Mouse (Mus musculus) Muller cell, postnatal 12 days (primary cell): ENCODE results near the gene Phactr2.
"Not testable (repeated sequence)": the region's sequence is repeated elsewhere in the genome, so short reads cannot be mapped to it uniquely, and the experiment has no call there.

Source experiments
- DNase-seq: peaks from one replicate; pipeline ENCODE4 v3.0.0-alpha.2; 2015; ENCODE audit errors: inconsistent ontology term

The Phactr2 gene

DNA sequence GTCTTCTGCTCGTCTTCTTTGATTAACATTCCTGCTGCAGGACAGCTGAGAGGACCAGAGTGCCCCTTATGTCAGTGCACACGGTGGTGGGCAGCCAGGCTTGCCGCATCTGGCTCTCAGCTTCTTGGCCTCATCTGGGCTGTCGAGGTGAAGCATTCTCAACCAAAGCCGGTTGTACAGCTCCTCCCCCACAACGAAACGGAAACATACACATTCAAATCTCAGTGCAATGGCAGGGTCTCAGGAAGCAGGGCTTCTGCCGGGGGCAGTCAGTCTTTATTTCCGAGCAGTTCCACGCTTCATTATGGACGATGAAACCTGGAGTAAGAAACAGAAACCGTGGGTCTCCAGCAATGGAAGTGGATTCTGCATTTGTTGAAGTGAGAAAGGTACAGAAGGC is 260.3 kb downstream of the Phactr2 start:
- no peak for DNase-seq

DNA sequence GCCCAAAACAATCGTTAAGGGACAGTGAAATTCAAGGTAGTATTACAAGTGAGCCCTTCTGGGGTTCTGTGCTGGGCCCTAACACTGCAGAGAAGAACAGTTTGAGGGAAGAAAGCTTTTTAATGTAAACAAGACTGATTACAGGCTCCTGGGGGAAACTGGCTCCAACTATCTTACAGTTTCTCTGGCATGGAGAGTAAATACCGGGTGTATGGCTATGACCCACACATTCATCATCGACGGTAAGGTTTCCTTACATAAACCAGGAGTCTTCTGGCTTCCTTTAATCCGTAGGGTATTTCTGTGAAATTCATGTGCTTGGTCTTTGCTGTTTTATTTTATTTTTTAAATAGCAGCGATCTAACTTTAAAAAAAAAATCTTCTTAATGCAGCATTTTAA is 261.4 kb downstream of the Phactr2 start:
- DNase-seq = no peak

DNA sequence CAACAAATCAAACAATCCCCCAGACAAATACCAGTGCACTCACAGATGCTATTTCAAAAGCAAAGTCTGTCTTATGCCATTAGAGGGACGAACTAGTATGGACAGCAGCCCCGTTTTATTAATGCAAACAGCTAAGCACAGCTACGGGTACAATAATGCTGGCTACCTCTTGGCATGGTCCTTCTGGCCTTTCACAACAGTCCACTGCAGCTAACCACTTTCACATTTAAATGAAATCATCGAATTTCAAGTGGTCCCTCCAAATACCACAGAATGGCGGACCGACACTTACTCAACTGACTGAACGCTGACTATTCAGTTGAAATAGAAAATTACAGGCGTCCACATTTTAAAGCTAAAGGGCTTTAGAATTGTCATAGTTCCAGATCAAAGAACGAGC is 261.9 kb downstream of the Phactr2 start:
- no peak for DNase-seq

DNA sequence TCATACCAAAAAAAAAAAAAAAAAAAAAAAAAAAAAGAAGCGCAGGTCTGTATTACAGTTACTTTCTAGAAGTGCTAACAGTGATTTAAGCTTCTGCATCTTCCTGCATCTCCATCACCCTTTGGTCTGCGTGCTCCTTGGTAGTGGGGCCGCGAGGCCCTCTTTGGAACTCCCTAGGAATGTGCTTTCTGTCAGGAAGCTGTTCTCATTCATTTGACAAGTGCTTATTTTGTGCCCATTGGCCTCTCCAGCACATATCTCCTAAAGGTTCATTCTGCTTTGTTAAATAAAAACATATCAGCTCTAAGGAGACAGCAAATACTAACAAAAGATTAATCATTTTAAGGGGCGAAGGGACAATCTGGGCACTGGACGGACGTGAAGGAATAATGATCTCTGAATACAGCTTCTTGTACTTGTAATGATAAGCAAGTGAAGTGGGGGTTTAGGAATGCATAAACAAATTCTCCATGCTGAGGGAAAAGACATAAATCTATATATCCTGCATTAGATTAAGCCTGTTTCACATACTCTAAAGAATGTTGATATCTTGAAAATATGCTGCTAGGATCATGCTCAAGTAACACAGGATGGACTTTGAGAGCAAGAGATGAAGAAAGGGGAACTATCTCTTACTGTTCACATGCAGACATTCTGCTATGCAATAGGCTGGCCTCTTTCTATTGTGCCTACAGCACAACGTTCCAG is 264.1 kb downstream of the Phactr2 start:
- DNase-seq = peak; percentile 9

DNA sequence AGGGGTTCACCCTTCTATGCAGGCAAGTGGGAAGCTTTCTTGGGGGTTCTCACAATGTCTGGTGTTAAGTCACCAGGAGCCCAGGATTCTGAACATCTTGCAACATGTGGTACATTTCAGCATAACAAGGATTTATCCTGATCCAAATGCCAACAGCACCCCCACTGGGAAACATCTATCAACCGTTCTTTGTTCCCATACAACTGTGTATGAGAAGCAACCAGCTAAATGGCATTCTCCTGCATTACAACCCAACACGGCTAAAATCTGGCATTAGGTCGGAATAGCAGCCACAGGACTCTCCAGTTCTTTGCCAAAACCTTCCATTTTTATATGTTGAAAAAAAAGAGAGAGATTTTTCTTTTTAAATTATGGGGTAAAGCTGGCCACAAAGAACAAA is 264.7 kb downstream of the Phactr2 start:
- DNase-seq = peak; percentile 12

DNA sequence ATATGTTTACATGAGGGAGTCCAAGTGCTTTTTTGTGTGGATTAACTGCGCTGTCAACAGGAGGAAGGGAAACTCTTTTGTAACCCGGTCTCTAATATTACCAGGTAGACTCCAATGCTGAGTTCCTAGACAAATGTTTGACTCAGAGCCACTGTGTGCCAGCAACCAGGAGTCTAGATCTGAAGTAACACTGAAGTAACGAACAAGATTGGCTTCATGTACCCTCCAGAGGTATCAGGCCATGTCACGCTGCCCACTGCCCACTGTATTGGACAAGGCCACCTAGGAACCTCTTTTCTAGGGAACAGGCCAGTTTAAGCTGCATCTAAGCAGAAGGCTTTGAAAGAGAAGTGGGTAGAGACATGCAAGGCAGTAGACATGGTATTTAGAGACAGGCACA is 265.2 kb downstream of the Phactr2 start:
- DNase-seq = no peak

DNA sequence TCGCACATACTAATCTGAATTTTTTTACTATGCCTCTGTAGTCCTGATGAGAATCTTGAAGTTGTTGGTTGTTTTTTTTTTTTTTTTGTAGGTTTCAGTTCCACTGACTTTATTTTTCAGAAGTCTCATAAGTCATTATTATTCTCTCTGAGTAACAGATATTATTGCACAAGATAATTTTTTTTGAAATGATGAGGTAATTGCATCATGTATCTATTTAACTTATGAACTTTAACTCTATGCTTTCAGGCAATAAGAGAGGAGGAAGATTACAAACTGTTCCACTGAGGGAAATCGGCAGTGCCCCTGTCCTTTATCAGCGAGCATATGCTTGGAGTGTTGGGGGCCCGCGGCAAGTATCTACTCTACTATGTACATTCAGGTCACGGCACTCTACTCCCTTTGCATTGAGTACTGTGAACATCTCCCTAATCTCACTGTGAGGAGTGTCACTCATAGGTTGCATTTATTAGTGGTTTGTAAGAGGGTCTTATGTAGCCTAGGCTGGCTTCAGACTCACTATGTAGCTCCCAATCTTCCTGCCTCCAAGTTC is 272.4 kb downstream of the Phactr2 start:
- DNase-seq = no peak

DNA sequence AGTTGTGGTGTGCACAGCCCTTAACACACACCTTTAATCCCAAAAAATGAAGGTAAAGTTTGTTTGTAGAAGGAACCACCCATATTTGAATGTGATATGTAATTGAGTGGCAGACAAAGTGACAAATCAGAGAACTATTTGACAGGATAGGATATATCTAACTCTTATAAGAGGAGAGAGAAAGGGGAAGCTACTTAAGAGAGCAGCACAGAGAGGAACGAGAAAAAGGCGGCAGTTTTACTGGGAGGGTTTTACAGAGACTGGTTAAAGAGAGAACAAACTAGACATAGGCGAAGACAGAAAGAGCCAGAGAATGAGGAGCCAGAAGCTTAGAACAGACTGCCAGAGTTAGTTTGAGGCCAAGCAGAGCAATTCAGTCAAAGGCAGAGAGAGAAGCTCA is 273.4 kb downstream of the Phactr2 start:
- no peak for DNase-seq

DNA sequence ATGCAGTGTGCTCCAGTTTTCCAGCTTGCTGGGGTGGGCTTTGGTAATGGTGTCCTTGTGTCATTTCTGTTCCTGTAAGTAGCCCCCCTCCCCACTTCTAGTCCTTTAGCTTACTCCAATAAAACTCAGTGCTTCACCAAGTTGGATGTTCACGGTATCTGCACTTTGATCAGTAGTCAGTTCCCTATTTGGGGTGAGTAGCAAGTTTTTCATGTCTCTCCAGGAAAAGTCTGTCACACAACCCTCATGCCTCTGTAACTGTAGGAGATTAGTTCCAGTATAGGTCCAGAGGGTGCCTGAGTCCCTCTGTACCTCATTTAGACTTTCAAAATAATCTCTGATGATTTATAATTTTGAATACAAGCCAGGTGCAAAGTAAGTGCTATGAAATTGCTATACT is 275.0 kb downstream of the Phactr2 start:
- DNase-seq = no peak

DNA sequence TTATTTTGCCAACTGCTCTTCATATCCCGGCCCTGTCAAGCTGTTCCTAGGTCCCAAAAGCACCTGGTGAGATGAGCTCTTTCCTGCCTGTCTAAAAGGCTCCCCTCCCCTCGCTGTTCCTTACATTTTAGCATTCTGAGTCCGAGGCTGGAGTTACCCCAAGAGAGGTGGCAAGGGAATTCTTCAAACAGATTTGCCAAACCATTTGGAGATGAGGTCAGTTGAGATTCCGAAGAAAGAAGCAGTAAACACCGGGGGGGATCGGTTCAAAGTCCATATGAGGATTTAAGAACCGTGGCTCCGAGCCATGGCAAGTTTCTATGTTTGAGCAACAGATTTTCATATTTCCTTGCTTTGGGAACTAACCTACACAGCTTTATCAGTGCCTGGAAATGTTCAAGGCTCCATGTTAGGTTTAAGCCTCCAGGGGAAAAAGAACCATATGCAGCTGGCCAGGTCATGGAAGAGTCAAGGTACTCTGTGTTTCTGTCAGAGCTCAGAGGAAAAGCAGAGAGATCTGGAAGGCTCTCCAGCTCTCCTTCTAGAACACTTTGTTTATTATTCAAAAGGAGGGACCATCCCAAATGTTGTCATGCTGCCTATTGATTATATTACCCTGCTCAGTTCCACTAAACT is 277.2 kb downstream of the Phactr2 start:
- DNase-seq = no peak

DNA sequence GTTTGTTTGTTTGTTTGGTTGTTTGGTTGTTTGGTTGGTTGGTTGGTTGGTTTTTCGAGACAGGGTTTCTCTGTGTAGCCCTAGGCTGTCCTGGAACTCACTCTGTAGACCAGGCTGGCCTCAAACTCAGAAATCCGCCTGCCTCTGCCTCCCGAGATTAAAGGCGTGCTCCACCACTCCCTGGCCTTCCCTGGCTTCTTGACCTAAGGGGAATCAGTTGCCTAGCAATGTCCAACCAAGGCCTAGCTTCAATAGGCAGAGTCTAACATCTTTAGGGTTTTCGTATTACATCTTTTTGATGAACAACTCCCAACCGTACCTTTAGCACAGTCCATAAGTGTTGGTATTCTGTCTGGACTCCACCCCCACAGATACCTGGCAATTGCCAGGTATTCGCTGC is 280.7 kb downstream of the Phactr2 start:
- not testable (repeated sequence) for DNase-seq

DNA sequence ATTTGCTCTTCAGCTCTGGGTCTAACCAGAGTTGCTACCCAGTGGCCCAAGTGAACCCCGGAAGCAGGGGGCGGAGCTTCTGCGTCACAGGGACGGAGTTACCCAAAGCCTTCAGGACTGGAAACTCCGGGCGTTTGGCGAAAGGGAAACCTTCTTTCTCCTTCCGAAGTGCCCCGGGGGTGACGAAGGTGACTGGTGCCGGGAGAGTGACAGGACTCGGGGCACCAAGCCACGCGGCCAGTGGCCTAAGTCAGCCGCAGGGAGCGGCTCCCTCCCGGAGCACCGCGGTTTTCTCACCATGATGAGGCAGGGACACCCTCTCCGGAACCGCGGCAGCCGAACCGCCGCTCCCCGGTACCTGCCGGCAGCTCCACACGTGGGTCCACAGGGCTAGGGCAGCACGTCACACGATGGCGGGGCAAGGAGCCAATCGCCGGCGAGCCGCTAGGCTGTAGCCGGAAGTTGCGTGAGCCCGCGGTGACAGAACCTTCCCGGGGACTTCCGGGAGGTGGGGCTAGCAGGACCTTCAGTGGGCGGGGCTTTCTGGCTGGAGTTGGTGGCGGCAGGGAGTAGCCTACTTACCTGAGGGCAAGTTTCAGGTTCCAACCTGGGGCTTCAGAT is 281.4 kb downstream of the Phactr2 start, which contains the start of gene Ltv1:
Gene Ltv1 (minus strand): TSS at position 438 of the 621 bp plus-strand sequence.
- DNase-seq = peak; percentile 95

DNA sequence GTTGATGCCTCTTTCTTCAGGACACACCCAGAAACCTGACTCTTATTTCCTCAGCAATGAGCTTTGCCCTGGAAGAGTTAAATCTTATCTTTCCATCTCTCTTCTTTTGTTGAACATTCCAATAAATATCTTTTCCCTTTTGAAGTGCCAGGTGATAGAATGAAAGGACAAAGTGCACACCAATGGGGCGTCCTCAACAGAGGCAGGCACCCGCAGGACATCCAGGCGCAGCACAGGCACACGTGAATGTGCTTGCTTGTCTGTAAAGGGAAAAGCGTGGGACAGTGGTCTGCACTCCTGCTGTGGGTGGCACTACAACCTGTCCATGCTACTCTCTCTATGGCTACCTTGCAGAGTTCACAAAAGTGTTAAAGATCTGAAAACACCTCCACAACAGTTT is 284.3 kb downstream of the Phactr2 start:
- DNase-seq = no peak

DNA sequence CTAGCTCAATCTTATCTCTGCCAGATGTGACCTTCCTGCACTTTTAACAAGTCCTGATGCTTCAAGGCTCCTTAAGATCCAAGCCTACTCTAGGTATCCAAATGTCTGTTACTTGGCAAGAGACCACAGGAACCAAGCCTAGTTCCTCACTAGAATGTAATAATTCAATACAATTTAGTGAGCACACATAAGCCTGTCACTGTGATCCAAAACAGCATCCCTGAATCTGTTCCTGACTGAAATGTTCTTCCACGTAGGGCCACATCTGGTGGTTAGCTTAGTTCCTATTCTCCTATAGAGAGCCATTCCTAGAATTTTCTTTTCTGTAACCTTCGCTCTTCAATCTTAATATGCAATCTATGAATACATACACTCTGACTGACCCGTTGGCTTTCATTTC is 287.5 kb downstream of the Phactr2 start:
- no peak for DNase-seq

DNA sequence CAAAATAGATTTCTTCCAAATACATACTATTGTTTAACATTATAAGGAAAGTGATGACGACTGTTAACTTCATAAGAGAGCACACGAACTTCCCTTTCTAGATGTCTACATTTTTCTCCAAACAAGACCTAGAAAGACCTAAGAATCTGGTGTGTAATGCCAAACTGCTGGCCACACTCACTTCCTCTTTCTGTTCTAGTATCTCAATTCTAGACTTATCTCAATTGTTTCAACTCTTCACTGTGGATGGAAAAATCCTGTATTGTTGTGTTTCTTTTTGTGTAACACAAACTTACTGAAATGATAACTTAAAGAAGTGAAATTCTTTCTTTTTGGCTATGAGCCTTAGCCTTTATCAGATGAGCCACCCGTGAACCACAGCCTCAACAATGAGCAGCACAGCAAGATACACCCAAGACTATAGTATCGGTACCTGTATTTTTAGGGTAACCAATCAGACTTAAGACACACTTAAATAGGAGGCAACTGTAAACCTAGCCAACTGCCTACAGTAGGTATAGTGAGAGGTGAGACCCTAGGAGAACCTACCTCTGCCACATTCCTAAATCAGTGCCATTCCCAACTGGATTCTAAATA is 289.9 kb downstream of the Phactr2 start:
- DNase-seq = no peak

DNA sequence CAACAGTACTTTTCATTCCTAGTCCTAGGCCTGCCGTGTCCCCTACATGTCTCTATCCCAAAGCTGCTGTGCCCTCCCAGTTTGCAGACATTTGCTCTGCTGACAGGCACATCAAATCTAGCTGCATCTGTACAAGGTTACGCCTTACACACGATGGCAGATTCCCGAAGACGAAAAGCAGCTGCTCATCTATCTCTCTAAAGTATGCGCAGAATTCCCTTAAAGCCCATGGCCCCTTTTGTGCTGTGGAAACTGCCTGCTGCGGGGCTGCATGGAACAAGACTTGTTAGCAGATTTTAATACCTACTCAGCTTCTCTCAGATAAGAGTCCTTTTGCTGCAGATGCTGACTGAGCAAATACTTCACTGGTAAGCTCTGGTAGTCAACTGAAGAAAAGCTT is 294.0 kb downstream of the Phactr2 start:
- no peak for DNase-seq

DNA sequence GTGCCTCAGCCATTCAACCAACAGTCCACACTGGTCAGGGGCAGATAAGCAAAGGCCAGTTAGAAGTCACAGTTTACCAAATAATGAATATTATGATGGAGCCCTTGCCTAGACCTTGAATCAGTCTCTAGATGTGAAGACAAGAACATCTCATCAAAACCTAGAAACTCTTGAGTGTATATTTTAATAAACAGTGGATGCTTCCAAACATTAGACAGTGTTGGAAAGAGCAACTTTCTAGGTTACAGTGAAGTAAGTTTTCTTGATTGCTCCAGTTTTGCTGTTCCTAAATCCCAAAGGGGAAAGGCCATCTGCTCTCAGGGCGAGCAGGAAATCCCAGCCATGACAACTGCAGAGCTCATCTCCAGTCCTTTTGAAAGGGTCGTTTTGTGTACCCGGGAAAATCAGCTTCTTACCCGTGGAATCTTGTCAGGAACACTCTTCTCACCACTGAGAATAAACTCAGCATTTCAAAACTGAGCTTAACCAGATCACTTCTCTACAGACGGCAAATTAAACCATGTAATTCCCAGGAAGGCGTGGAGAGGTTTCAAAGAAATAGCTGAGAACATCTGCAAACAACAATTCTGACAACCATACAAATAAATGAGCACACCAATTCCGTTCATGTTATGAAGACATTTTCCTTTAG is 296.1 kb downstream of the Phactr2 start, which contains the start of gene Zc2hc1b:
Gene Zc2hc1b (minus strand): TSS at position 51 of the 652 bp plus-strand sequence.
- no peak for DNase-seq

DNA sequence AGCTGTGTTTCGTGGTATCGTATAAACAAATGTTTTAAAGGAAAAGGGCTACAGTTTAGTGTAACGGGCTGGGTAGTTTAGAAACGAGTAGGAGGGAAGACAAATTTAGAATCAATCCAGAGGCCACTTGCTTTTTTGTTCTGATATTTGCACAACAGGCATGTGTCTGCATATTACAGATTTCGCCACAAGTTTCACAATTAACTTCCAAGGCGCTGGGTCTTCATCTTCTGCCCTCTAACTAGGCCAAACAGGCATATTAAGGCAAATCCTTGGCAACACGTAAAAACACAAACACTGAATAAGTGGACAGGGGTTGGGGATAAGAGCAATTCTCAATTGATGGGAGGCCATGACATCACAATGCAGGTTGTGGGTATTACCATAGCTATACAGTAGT is 298.3 kb downstream of the Phactr2 start:
- DNase-seq = no peak

DNA sequence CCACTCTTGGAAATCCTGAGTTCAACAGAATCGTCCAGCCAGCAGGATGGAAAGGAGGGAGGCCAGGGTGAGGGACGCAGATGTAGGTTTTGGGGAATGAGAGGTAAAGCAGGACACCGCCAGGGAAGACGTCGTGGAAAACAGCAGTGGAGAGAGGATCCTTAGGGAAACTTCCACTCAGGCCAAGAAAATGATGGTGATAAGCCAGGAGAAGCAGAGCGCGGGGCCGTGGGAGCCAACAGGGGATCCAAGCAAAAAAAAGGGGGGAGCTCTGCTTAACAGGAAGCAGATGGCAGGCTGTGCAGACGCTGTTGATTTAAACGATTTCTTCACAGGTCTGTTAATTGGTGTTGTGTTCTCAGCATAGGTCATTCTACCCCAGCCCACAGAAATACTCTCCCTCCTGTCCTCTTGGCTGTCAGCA is 301.4 kb downstream of the Phactr2 start:
- no peak for DNase-seq

DNA sequence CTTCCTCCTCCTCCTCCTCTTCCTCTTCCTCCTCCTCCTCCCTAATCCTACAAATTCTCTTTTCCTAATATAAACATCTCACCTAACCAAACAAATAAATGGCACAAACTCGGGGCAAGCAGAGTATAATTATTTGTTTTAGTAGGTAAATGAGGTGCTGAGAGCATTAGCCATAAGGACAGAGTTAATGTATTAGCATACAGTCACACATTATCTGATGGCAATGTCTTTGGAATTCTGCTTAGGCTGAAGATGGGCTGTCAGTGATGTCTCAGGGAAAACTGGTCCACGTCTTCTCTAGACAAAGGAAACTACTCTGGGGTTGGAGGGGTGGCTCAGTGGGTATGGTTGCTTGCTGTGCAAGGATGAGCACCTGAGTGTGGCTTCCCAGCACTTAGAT is 302.8 kb downstream of the Phactr2 start:
- DNase-seq = no peak

DNA sequence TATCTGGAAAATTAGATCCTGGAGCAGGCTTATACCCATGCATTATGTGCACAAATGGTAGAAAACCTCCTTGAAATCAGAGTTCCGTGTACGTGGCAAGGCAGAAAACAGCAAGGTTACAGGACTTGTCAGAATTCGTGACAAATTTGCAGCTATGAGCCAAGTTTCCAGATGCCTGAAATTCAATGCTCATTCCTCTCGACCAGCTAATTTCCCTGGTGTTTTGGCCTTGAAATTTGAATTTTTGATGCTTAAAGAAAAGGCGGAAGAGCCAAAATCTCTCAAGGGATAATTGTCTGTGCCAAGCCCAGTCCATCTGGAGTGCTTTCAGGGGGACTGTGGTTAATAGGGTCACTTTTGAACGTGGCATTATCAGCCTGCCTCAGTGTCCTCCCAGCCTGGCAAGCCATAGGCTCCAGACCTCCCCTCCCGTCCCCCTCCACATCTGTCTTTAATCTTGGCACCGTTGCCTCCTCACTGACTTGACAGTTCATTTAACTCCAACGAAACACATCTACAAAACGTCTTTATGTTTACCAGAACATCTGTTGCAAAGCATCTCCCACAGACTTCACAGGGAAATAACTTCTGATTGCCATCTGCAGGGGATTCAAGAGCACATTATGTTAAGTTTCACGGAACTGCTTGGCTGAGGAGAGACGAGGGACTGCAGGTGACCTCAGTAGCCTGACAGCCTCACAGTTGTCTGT is 303.3 kb downstream of the Phactr2 start:
- DNase-seq = peak; percentile 30
